Mouse (Mus musculus): Measurements from ENCODE around the gene Igf2r. TPM values are rescaled to one million over a fixed set of nuclear protein-coding genes. Genes with fewer than 3 reads are reported as not detected.
A peak's percentile ranks its signal among the peaks of the same experiment; 100 is the strongest.

Gene Igf2r
- polyA plus RNA-seq, 1 experiment from 2014 or later = 35.1 TPM

DNA sequence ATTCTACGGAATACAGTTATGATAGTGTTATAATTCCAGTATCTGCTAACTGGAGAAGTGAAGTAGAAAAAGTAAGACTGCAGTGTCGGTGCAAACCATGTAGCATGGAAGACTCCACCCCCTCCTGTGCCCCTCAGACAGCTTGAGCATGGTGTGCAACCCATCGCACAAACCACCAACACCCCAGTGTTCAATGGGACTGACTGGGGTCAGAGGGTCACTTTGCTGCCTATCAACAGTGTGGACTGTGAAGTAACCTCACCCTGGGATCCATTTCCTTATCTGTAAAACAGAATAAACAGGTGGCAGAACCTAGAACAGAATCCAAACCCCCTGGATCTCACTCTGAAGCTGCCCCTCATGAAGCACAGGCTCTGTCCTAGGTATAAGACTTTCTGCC is 61.1 kb downstream of the Igf2r start:
- 88% methylated on average over 3 of the region's 3 CpGs for WGBS
- H3K4me2 ChIP-seq = no peak overlapping the region
- H3K4me3 ChIP-seq (replicated peaks) = no peak overlapping the region
- no peaks in the 10 kb centered on the region for H3K27me3 ChIP-seq (replicated peaks)
- H3K4me1 ChIP-seq = no peaks in the 10 kb centered on the region
- H3K9ac ChIP-seq = no peak overlapping the region
- H3K9me3 ChIP-seq = no peaks in the 10 kb centered on the region
- peaks cover 25% of the 10 kb centered on the region; the same call in 1 of the 2 replicates for H3K36me3 ChIP-seq
- H3K27ac ChIP-seq = no peak overlapping the region
- no peak for ATAC-seq (ENCODE audit: insufficient read depth, low FRiP score, low read depth)

- Histone ChIP-seq H3K9me3 (no peaks in the 10 kb centered on the region), H3K9ac (no peak overlapping the region), H3K36me3 (peaks cover 28% of the 10 kb centered on the region; the same call in 1 of the 2 replicates), H3K27ac (no peak overlapping the region), H3K27me3 (replicated peaks) (no peaks in the 10 kb centered on the region), H3K4me1 (no peaks in the 10 kb centered on the region), H3K4me3 (replicated peaks) (no peak overlapping the region), H3K4me2 (no peak overlapping the region)
- ATAC-seq (ENCODE audit: insufficient read depth, low FRiP score, low read depth) = no peak
- 59% methylated on average over 10 of the region's 10 CpGs for WGBS
These were observed 62.8 kb downstream of the Igf2r start for GRCm38 (mm10) chr17:12706590-12707049.

GRCm38 (mm10) chr17:12702901-12703300 is 66.6 kb downstream of the Igf2r start:
- no peak overlapping the region for H3K27ac ChIP-seq
- 85% methylated on average over 5 of the region's 5 CpGs for WGBS
- no peak overlapping the region for H3K9ac ChIP-seq
- no peak for ATAC-seq (ENCODE audit: insufficient read depth, low FRiP score, low read depth)
- H3K36me3 ChIP-seq = peaks cover 33% of the 10 kb centered on the region
- H3K27me3 ChIP-seq (replicated peaks) = no peaks in the 10 kb centered on the region
- no peak overlapping the region for H3K4me3 ChIP-seq (replicated peaks)
- H3K4me2 ChIP-seq = no peak overlapping the region
- no peaks in the 10 kb centered on the region for H3K9me3 ChIP-seq
- H3K4me1 ChIP-seq = no peaks in the 10 kb centered on the region

DNA sequence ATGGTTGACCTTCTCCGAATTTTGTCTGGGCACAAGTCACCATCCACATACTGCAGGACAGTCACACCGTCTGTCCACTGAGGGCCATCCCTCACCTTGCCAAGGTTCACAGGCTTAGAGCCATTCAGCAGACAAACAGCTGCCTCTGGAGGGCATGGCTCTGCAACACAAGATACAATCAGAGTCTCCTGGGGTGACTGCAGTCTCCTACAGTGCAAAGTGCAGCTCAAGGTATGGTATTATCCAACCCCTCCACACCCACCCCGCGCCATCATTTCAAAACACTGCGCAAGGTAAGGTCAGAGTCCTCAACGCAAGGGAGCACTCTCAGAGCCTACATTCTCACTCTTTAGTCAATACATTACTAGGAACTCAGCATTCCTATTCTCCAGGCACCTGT is 69.1 kb downstream of the Igf2r start:
- Histone ChIP-seq H3K36me3 (peaks cover 47% of the 10 kb centered on the region), H3K27me3 (replicated peaks) (no peaks in the 10 kb centered on the region), H3K9ac (no peak overlapping the region), H3K9me3 (no peaks in the 10 kb centered on the region), H3K4me2 (no peak overlapping the region), H3K4me1 (no peaks in the 10 kb centered on the region), H3K27ac (no peak overlapping the region), H3K4me3 (replicated peaks) (no peak overlapping the region)
- WGBS = 91% methylated on average over 6 of the region's 6 CpGs
- ATAC-seq (ENCODE audit: insufficient read depth, low FRiP score, low read depth) = peak; percentile 29; the same call in 1 of the 2 replicates

DNA sequence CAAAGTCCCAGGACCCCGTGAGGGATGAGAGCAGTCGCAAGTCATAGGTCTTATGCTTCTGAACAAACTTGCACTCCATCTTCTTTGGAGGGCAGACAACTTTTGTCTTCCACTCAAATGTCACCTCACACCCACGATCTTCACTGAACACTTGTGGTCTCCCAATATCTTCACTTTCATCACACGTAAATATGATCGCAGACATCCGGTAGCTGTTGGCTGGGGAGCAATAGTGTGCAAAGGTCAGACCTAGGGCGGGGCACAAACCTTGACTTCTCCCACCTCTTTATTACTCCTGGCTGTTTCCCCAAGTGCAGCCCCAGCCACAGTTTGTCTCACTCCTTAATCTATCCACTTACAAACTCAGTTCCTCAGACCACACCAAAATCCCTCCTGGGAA is 77.6 kb downstream of the Igf2r start:
- peaks cover 45% of the 10 kb centered on the region for H3K36me3 ChIP-seq
- H3K4me1 ChIP-seq = no peaks in the 10 kb centered on the region
- H3K4me3 ChIP-seq (replicated peaks) = no peak overlapping the region
- H3K9me3 ChIP-seq = no peaks in the 10 kb centered on the region
- ATAC-seq (ENCODE audit: insufficient read depth, low FRiP score, low read depth) = no peak
- H3K9ac ChIP-seq = no peak overlapping the region
- H3K27ac ChIP-seq = no peak overlapping the region
- H3K27me3 ChIP-seq (replicated peaks) = no peaks in the 10 kb centered on the region
- no peak overlapping the region for H3K4me2 ChIP-seq
- WGBS = 78% methylated on average over 7 of the region's 7 CpGs

DNA sequence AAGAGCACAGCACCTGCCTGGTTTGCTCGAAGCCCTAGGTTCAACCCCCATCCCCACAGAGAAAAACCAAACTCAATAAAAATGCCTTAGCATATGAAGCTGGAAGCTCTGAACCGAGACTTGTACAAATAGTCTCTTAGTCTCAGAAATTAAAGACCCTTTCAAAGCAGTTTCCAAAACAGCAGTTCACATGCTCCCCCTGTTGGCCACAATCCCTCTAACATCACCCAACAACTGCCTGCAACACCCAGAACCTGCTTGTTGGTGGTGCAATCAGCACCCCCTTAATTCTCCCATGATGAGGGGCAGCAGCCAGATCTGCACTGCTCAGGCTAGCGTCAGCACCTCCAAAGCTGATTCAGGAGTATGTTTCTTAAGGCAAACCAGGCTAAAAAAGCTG is 79.9 kb downstream of the Igf2r start:
- no peaks in the 10 kb centered on the region for H3K27me3 ChIP-seq (replicated peaks)
- H3K9ac ChIP-seq = no peak overlapping the region
- no peak overlapping the region for H3K4me3 ChIP-seq (replicated peaks)
- no peak overlapping the region for H3K4me2 ChIP-seq
- H3K27ac ChIP-seq = no peak overlapping the region
- no peak for ATAC-seq (ENCODE audit: insufficient read depth, low FRiP score, low read depth)
- no peaks in the 10 kb centered on the region; the same call in 1 of the 2 replicates for H3K4me1 ChIP-seq
- no peaks in the 10 kb centered on the region for H3K9me3 ChIP-seq
- peaks cover 33% of the 10 kb centered on the region for H3K36me3 ChIP-seq
- WGBS = 62% methylated on average over 3 of the region's 3 CpGs

DNA sequence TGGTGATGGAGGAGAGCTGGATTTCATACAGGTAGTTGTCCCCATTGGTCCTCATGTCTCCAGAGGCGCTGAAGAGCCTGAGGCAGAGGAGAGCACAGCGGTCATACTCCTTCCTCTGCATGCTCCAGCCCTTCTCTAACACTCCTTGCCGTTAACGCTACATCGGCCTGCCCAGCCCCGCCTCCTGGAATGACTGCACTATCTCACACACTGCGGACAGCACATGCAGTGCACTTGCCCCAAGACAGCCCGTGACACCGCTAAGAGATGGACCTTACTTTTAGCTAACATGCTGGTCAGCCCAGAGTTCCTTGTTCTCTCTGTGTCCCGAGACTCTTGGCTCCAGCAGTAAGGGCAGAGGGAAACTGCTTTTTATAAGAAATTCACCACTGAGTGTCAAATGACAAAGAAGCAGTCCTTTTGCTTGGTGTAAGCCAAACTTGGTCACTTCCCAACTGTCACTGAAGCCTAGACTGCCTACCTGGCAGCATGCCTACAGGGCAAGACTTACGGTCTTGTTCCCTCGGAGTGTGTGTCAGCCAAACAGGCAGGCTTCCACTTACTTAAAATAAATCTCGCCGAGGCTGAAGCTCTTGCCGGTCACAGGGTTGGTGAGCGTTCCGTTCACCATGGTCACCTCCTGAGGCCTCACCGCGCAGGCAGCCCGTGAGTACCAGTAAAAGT is 80.9 kb downstream of the Igf2r start:
- no peak overlapping the region for H3K4me3 ChIP-seq (replicated peaks)
- no peaks in the 10 kb centered on the region; the same call in 1 of the 2 replicates for H3K4me1 ChIP-seq
- no peaks in the 10 kb centered on the region for H3K9me3 ChIP-seq
- H3K27me3 ChIP-seq (replicated peaks) = no peaks in the 10 kb centered on the region
- H3K36me3 ChIP-seq = peaks cover 33% of the 10 kb centered on the region
- no peak overlapping the region for H3K4me2 ChIP-seq
- no peak overlapping the region for H3K9ac ChIP-seq
- WGBS = 71% methylated on average over 20 of the region's 20 CpGs
- no peak for ATAC-seq (ENCODE audit: insufficient read depth, low FRiP score, low read depth)
- no peak overlapping the region for H3K27ac ChIP-seq

DNA sequence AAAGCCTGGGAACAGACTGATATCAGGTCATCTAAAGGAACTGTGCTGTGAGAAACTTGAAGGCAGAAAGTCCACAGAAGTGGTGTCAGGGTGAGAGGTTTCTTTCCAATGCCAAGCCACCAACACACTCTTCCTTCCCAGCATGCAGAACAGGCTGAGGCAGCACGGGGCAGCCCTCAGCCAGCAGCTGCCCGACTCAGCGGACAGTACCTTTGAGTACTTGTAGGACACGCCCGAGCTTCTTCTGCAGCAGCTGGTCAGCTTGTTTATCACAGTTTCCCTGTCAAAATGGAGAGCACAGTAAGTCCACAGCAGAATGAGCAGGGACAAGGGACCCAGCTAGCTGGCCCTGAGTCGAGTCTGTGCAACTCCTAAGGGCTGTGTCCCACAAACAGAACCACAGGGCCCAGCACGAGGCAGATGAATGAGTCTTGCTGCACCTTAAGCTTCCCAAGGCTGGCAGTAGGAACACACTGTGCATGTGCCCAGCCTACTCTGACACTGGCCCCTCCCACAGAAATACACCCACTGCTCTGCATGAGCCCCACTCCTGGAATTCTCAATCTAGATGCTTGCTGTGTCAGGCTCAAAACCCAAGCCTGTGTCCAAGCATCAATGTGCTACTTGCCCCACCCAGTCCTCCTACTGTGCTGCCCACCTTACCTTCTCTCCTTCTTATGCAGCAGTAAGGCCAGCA is 84.4 kb downstream of the Igf2r start:
- Histone ChIP-seq H3K36me3 (peaks cover 22% of the 10 kb centered on the region), H3K4me2 (no peak overlapping the region), H3K9ac (no peak overlapping the region), H3K4me1 (no peaks in the 10 kb centered on the region; the same call in 1 of the 2 replicates), H3K27me3 (replicated peaks) (no peaks in the 10 kb centered on the region), H3K4me3 (replicated peaks) (no peak overlapping the region), H3K27ac (no peak overlapping the region), H3K9me3 (no peaks in the 10 kb centered on the region)
- 82% methylated on average over 7 of the region's 7 CpGs for WGBS
- ATAC-seq (ENCODE audit: insufficient read depth, low FRiP score, low read depth) = no peak

- no peak for ATAC-seq (ENCODE audit: insufficient read depth, low FRiP score, low read depth)
These were observed 85.1 kb downstream of the Igf2r start for GRCm38 (mm10) chr17:12684412-12684811.

GRCm38 (mm10) chr17:12683582-12683981 is 85.9 kb downstream of the Igf2r start:
- Histone ChIP-seq H3K4me2 (no peak overlapping the region), H3K9me3 (no peaks in the 10 kb centered on the region), H3K27ac (no peak overlapping the region), H3K9ac (no peak overlapping the region), H3K27me3 (replicated peaks) (no peaks in the 10 kb centered on the region), H3K4me3 (replicated peaks) (no peak overlapping the region), H3K4me1 (no peaks in the 10 kb centered on the region; the same call in 1 of the 2 replicates), H3K36me3 (peaks cover 22% of the 10 kb centered on the region)
- no peak for ATAC-seq (ENCODE audit: insufficient read depth, low FRiP score, low read depth)
- 87% methylated on average over 13 of the region's 13 CpGs for WGBS

More at GRCm38 (mm10) chr17:12684412-12684811, 85.1 kb downstream of the Igf2r start:
- Histone ChIP-seq H3K4me1 (no peaks in the 10 kb centered on the region; the same call in 1 of the 2 replicates), H3K9me3 (no peaks in the 10 kb centered on the region), H3K4me2 (no peak overlapping the region), H3K27ac (no peak overlapping the region), H3K36me3 (peaks cover 22% of the 10 kb centered on the region), H3K27me3 (replicated peaks) (no peaks in the 10 kb centered on the region), H3K4me3 (replicated peaks) (no peak overlapping the region), H3K9ac (no peak overlapping the region)
- 62% methylated on average over 4 of the region's 4 CpGs for WGBS

- no peaks in the 10 kb centered on the region for H3K27me3 ChIP-seq (replicated peaks)
- H3K36me3 ChIP-seq = 0 out of 2 replicates have a peak, but pooled peaks cover 2% of the 10 kb centered on the region
These were observed 91.2 kb downstream of the Igf2r start for GRCm38 (mm10) chr17:12678261-12678660.

DNA sequence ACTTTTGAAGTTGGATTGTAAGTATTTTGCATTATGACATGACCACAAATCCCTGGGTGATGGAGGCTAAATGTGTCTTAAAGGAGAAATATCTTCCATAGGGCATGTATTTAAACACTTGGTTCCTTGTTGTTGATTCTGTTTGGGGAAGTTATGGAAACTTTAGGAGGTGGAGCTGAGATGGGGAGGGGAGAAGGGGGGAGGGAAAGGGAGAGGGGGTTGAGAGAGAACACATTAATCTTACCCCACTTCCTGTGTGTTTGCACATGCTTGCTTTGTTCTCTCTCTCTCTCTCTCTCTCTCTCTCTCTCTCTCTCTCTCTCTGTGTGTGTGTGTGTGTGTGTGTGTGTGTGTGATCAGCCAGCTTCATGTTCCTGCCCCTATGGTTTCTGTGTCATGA is 92.3 kb downstream of the Igf2r start:
- Histone ChIP-seq H3K4me3 (replicated peaks) (no peak overlapping the region), H3K9me3 (no peaks in the 10 kb centered on the region), H3K36me3 (0 out of 2 replicates have a peak, but pooled peaks cover 2% of the 10 kb centered on the region), H3K27ac (no peak overlapping the region), H3K4me2 (no peak overlapping the region), H3K4me1 (no peaks in the 10 kb centered on the region), H3K27me3 (replicated peaks) (no peaks in the 10 kb centered on the region), H3K9ac (no peak overlapping the region)
- no peak for ATAC-seq (ENCODE audit: insufficient read depth, low FRiP score, low read depth)

More at GRCm38 (mm10) chr17:12678261-12678660, 91.2 kb downstream of the Igf2r start:
- Histone ChIP-seq H3K9ac (no peak overlapping the region), H3K4me2 (no peak overlapping the region), H3K27ac (no peak overlapping the region), H3K9me3 (no peaks in the 10 kb centered on the region), H3K4me3 (replicated peaks) (no peak overlapping the region), H3K4me1 (no peaks in the 10 kb centered on the region)
- no peak for ATAC-seq (ENCODE audit: insufficient read depth, low FRiP score, low read depth)

All from stomach, embryonic 15.5 days (tissue).